Mouse (Mus musculus) heart, postnatal 4 days (tissue): ENCODE measurements at regions not wholly inside any gene's neighbourhood (a gene's known extent, or its start where the extent isn't known, plus 50 kb on each side); places are given as distances from the start of the nearest gene placed in this dataset.

ENCODE experiments used
- DNase-seq: peaks from one replicate; pipeline ENCODE4 v3.0.0; 2021

GRCm38 (mm10) chr1:159398643-159399042 lies 124.9 kb upstream of the Tnr start:
- DNase-seq, result no peak

GRCm38 (mm10) chr1:159406317-159406716 lies 117.3 kb upstream of the Tnr start:
- no peak for DNase-seq

- DNase-seq, result no peak
Observed at GRCm38 (mm10) chr1:159406781-159407180, 116.8 kb upstream of the Tnr start.

GRCm38 (mm10) chr1:159413374-159413773 lies 110.2 kb upstream of the Tnr start:
- DNase-seq, result no peak

- DNase-seq, result peak; percentile 9
Observed at GRCm38 (mm10) chr1:159415656-159416055, 107.9 kb upstream of the Tnr start.

- no peak for DNase-seq
Observed at GRCm38 (mm10) chr1:159417176-159417575, 106.4 kb upstream of the Tnr start.

GRCm38 (mm10) chr1:159419301-159419965 lies 104.1 kb upstream of the Tnr start:
- DNase-seq, result no peak

GRCm38 (mm10) chr1:159420189-159420588 lies 103.4 kb upstream of the Tnr start:
- no peak for DNase-seq

GRCm38 (mm10) chr1:159423694-159424093 lies 99.9 kb upstream of the Tnr start:
- no peak for DNase-seq

- no peak for DNase-seq
Observed at GRCm38 (mm10) chr1:159429926-159430325, 93.6 kb upstream of the Tnr start.

GRCm38 (mm10) chr1:159433521-159433920 lies 90.0 kb upstream of the Tnr start:
- no peak for DNase-seq

GRCm38 (mm10) chr1:159440770-159441169 lies 82.8 kb upstream of the Tnr start:
- no peak for DNase-seq

- no peak for DNase-seq
Observed at GRCm38 (mm10) chr1:159444093-159444492, 79.5 kb upstream of the Tnr start.

- DNase-seq, result no peak
Observed at GRCm38 (mm10) chr1:159445465-159445864, 78.1 kb upstream of the Tnr start.

- DNase-seq, result no peak
Observed at GRCm38 (mm10) chr1:159451462-159451861, 72.1 kb upstream of the Tnr start.

- DNase-seq, result no peak
Observed at GRCm38 (mm10) chr1:159460876-159461275, 62.7 kb upstream of the Tnr start.

- DNase-seq, result no peak
Observed at GRCm38 (mm10) chr1:159470941-159471340, 52.6 kb upstream of the Tnr start.
